Mouse (Mus musculus) small intestine, adult 2 months (tissue): Measurements from ENCODE around the gene Myom3. TPM values are rescaled to one million over a fixed set of nuclear protein-coding genes. Genes with fewer than 3 reads are reported as not detected.
A peak's percentile ranks its signal among the peaks of the same experiment; 100 is the strongest.

ENCODE experiments used
- H3K27ac ChIP-seq: fragments of 200-500 bp; 2 replicates; pipeline ENCODE4 v1.5.1; 2012; ENCODE audit warnings: low read depth, low read length, control low read depth, inconsistent platforms; ENCODE audit not compliant: insufficient read depth
- H3K27me3 ChIP-seq: fragments of 200-500 bp; 2 replicates; pipeline ENCODE4 v1.6.1; 2012; ENCODE audit warnings: mild to moderate bottlenecking, moderate library complexity, low read length, inconsistent platforms; ENCODE audit not compliant: control insufficient read depth, insufficient read depth
- H3K36me3 ChIP-seq: fragments of 200-500 bp; 2 replicates; pipeline ENCODE4 v1.6.1; 2012; ENCODE audit warnings: mild to moderate bottlenecking, low read length, control low read depth, inconsistent platforms; ENCODE audit not compliant: control insufficient read depth, insufficient read depth
- H3K4me1 ChIP-seq: fragments of 200-500 bp; 2 replicates; pipeline ENCODE4 v1.6.1; 2012; ENCODE audit warnings: low read length, inconsistent platforms, mixed read lengths; ENCODE audit not compliant: control insufficient read depth, insufficient read depth, insufficient read length
- H3K4me3 ChIP-seq: fragments of 200-500 bp; 2 replicates; pipeline ENCODE4 v1.5.1; 2012; ENCODE audit warnings: low read depth, mild to moderate bottlenecking, control low read depth, inconsistent platforms, low read length, moderate library complexity
- CTCF ChIP-seq: fragments of 200-500 bp; IDR thresholded peaks from 2 replicates; pipeline ENCODE4 v1.5.1; 2012; ENCODE audit warnings: low read depth, mild to moderate bottlenecking, control low read depth, inconsistent platforms, low read length, moderate library complexity, mixed read lengths; ENCODE audit not compliant: insufficient replicate concordance, insufficient read length; ENCODE audit errors: extremely low read depth
- POLR2A ChIP-seq: fragments of 200-500 bp; IDR thresholded peaks from 2 replicates; pipeline ENCODE4 v1.6.1; 2012; ENCODE audit warnings: low read depth, mild to moderate bottlenecking, control low read depth, inconsistent platforms, low read length, moderate library complexity
- WGBS: fragments of 180-500 bp; shearing (Covaris S2); methylation state at CpG from one replicate; pipeline ENCODE4 v1.1.7; 2018; 5-methylcytosine and 5-hydroxymethylcytosine counted together
- polyA plus RNA-seq: library from polyadenylated mRNA; depleted of rRNA; stranded (reverse); fragments of >200 nt; gene quantifications from 2 replicates; pipeline ENCODE4 v1.2.3, GENCODE M21; 2012

Gene Myom3
- polyA plus RNA-seq, 1 experiment: 1.1 TPM

- Histone ChIP-seq H3K27ac (peak overlapping the region; percentile 94), H3K4me1 (peaks cover 12% of the 10 kb centered on the region), H3K4me3 (peak overlapping the region; percentile 88), H3K36me3 (peaks cover 25% of the 10 kb centered on the region), H3K27me3 (no peaks in the 10 kb centered on the region)
- no peak for TF ChIP-seq POLR2A
- no peak for TF ChIP-seq CTCF
- 31% methylated on average over 9 of the region's 9 CpGs for WGBS
These were observed 29.3 kb upstream of the Myom3 start for GRCm38 (mm10) chr4:135730204-135730603.

- peaks cover 12% of the 10 kb centered on the region for H3K4me1 ChIP-seq
- H3K4me3 ChIP-seq: peak overlapping the region; percentile 51
- peaks cover 32% of the 10 kb centered on the region for H3K36me3 ChIP-seq
- 67% methylated on average over 8 of the region's 8 CpGs for WGBS
- H3K27me3 ChIP-seq: no peaks in the 10 kb centered on the region
- TF ChIP-seq POLR2A (no peak), CTCF (no peak)
- peak overlapping the region; percentile 14; the same call in 1 of the 2 replicates for H3K27ac ChIP-seq
These were observed 28.6 kb upstream of the Myom3 start for GRCm38 (mm10) chr4:135730951-135731350.

GRCm38 (mm10) chr4:135733901-135734300, 25.6 kb upstream of the Myom3 start:
- H3K4me1 ChIP-seq: peaks cover 23% of the 10 kb centered on the region
- peaks cover 56% of the 10 kb centered on the region for H3K36me3 ChIP-seq
- no peak overlapping the region for H3K27ac ChIP-seq
- WGBS: 96% methylated on average over 14 of the region's 14 CpGs
- no peaks in the 10 kb centered on the region for H3K27me3 ChIP-seq
- no peak for TF ChIP-seq POLR2A
- TF ChIP-seq CTCF: no peak
- no peak overlapping the region for H3K4me3 ChIP-seq

GRCm38 (mm10) chr4:135736903-135737302, 22.6 kb upstream of the Myom3 start:
- H3K27ac ChIP-seq: peak overlapping the region; percentile 73
- H3K36me3 ChIP-seq: peaks cover 67% of the 10 kb centered on the region
- WGBS: 55% methylated on average over 3 of the region's 3 CpGs

GRCm38 (mm10) chr4:135738237-135738636, 21.3 kb upstream of the Myom3 start:
- Histone ChIP-seq H3K27ac (peak overlapping the region; percentile 75), H3K4me3 (no peak overlapping the region), H3K4me1 (peaks cover 35% of the 10 kb centered on the region), H3K27me3 (no peaks in the 10 kb centered on the region), H3K36me3 (peaks cover 71% of the 10 kb centered on the region)
- TF ChIP-seq POLR2A (no peak), CTCF (no peak)
- 20% methylated on average over 5 of the region's 5 CpGs for WGBS

More at GRCm38 (mm10) chr4:135736903-135737302, 22.6 kb upstream of the Myom3 start:
- Histone ChIP-seq H3K27me3 (no peaks in the 10 kb centered on the region), H3K4me3 (no peak overlapping the region), H3K4me1 (peaks cover 33% of the 10 kb centered on the region)
- no peak for TF ChIP-seq CTCF
- TF ChIP-seq POLR2A: no peak

GRCm38 (mm10) chr4:135739148-135739547, 20.4 kb upstream of the Myom3 start:
- Histone ChIP-seq H3K36me3 (peaks cover 65% of the 10 kb centered on the region), H3K27ac (peak overlapping the region; percentile 75), H3K4me3 (no peak overlapping the region), H3K27me3 (no peaks in the 10 kb centered on the region), H3K4me1 (peaks cover 37% of the 10 kb centered on the region)
- TF ChIP-seq POLR2A (no peak), CTCF (no peak)
- 16% methylated on average over 7 of the region's 7 CpGs for WGBS

- TF ChIP-seq POLR2A: no peak
- TF ChIP-seq CTCF: no peak
- no peak overlapping the region for H3K4me3 ChIP-seq
- no peaks in the 10 kb centered on the region for H3K27me3 ChIP-seq
- peaks cover 61% of the 10 kb centered on the region for H3K36me3 ChIP-seq
- H3K27ac ChIP-seq: no peak overlapping the region
- H3K4me1 ChIP-seq: peaks cover 38% of the 10 kb centered on the region
- WGBS: 48% methylated on average over 14 of the region's 14 CpGs
These were observed 19.8 kb upstream of the Myom3 start for GRCm38 (mm10) chr4:135739672-135740071.
